Mouse (Mus musculus): Measurements from ENCODE around the gene Rnf115.

- TF ChIP-seq POLR2A (IDR thresholded peaks at IDR 0.05; ENCODE audit: low read depth, low read length) = no peak
- no peak for TF ChIP-seq CTCF (IDR thresholded peaks at IDR 0.05; ENCODE audit: extremely low read depth, insufficient read depth, insufficient read length, insufficient replicate concordance)
These were observed 27.1 kb upstream of the Rnf115 start for GRCm38 (mm10) chr3:96700376-96700775.
